Mouse (Mus musculus): Measurements from ENCODE around the gene Zranb1.

GRCm38 (mm10) chr7:133009676-133010075, 78.7 kb downstream of the Zranb1 start:
- no peak for TF ChIP-seq POLR2A (IDR thresholded peaks at IDR 0.05; ENCODE audit: control insufficient read depth in 1 of 2, insufficient read depth in 1 of 2, low read depth in 1 of 2, low read length in 2 of 2, poor library complexity in 1 of 2)
- no peak for TF ChIP-seq CTCF (IDR thresholded peaks at IDR 0.05 in 2 of 3, conservative IDR thresholded peaks at IDR 0.05 in 1 of 3; ENCODE audit: control insufficient read depth in 1 of 3, insufficient read depth in 1 of 3, low read depth in 2 of 3, low read length in 3 of 3, poor library complexity in 1 of 3, severe bottlenecking in 1 of 3)
- no peak for TF ChIP-seq NRF1 (IDR thresholded peaks at IDR 0.05; ENCODE audit: insufficient read depth, low read depth, low read length, poor library complexity, severe bottlenecking)
- TF ChIP-seq POLR2AphosphoS5 (IDR thresholded peaks at IDR 0.05; ENCODE audit: borderline replicate concordance, low read depth, low read length), result no peak
- TF ChIP-seq GATA1 (IDR thresholded peaks at IDR 0.05; ENCODE audit: low read depth, low read length), result no peak
- no peak for TF ChIP-seq NELFE (IDR thresholded peaks at IDR 0.05; ENCODE audit: low read depth, low read length)
